Mouse (Mus musculus): ENCODE results near the gene Gemin4.

Gene Gemin4

DNA sequence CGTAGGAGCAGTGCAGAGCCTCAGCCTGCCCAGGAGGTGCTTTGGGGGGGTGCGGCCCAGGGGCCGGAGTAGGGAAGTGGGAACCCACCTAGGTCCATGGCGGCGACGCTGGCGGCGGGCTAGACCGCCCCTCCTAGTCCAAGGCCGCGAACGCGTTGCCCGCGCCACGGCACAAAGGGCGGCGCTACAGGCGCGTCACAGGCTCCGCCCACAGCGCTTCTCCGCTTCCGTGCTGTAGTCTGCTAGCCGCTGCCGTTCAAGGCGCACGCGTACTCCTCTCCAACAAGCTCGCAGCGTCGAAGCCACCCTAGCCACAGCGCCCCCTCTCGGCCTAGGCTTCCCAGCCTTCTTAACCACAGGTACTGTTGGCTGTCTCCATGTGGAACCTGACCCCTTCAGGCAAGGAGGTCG lies at the start of gene Gemin4, which contains the start of gene Dbil5:
Gemin4 (minus strand) TSS at position 275 of the 411 bp plus-strand sequence.
Dbil5 (plus strand) TSS at position 219 of the 411 bp plus-strand sequence.
- peak; percentile 93 to 96 for DNase-seq (ENCODE audit: low spot score in 2 of 2)

DNA sequence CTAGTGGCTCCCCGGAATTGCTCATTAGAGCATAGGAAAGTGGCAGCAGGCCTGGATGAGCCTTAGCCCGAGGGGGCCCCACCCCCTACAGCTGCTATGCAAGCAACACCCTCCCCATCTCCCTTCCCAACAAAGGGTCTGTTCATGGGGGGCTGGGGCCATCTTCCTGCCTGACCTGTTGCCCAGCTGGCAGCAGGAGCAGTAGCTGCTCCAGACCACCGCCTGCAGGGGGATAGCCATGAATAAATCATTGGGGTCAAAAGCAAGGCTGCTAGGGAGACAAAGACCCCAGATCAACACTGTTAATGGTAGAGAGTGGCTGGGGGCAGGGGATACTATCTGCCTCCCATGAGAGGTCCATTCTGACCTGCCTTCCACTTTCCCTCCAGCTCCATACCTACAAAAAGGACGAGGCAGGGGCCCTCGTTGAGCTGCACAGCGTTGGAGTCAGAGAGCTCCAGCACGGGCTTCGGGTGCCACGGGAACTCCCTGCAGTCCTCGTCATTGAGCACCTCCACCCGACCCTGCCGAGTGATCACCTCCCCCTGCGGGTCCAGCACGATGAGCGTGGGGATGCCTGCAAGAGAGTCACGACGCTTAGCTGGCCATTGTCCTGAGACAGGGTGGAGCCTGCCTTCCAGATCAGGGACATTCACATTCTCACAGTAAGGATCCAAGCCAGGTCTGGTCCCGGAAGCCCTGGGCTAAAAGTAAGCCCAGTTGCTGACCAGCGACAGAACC lies 45.3 kb upstream of the Gemin4 start:
- DNase-seq (ENCODE audit: low spot score in 2 of 2), result no peak

DNA sequence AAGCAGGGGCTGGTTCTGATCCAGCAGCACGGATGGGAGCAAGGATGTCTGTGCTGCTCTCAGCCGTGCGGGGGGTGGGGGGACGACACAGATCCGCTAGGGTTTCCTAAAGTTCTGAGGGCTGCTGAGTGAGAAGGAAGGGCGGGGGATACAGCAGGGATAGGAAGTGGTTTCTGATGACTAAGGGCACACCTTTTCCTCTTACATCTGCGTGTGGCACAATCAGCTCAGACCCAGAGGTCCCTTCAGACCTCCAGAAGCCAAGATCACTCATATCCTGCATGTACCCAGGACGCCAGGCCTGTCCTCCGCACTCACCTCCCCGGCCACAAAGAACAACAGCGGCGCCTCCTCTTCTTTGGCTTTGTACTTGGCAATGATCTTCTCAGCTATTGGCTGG lies 43.8 kb upstream of the Gemin4 start:
- no peak for DNase-seq (ENCODE audit: low spot score in 2 of 2)

DNA sequence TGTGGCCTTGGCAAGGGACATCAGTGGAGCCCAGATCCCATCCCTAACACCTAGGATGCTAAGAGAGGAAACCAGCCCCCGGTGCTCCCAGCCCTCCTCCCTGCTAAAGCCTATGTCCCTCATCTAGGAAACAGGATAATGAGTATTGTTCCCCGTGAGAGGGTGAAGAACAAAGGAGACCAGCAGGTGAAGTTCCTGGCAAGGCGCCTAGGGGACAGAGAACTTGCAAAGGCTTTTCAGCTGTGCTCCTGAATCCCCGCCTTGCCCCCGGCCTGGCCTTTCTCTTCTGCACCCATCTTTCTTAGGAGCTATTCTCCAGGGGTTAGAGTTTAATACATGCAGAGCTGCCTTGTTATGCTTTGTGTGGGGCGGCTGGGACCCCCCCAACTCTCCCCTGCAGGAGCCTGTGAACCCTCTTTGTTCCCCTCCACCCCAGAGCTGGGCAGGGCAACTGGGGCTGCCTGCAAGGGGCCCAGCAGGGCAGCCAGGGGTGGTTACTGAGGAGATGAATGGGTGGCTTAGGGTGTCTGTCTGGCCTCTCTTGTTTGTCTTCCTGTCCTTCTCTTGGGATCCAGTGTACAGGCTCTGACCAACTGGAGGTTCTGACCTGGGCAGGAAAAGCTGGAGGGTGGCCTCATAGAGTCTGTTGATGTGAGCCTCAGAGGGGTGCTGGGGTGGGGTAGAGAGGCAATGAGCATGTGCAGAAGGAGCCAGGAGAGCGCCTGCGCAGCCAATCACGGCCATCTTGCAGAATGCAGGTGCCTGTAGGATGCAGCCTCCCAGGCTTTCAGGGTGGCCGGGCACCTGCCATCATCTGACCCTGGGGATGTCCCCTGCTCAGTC lies 43.0 kb upstream of the Gemin4 start:
- no peak for DNase-seq (ENCODE audit: low spot score in 2 of 2)

DNA sequence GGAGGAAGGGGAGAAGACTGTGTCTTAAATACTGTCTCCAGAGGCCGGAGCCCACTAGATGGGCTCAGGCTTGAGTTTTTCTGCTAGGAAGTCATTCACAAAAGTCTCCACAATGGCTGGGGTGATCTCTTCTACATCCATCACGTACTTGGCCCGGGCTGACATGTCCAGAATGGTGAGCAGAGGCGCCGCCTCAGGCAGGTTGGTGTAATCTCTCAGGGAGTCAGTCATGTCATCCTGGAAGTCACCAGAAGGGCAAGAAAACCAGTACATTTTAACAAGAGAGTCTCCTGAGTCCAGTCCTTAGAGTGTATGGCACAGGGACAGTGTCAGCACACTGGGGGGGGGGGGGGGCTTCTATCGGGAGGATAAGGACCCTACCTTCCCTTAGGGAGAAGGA lies 41.0 kb upstream of the Gemin4 start:
- DNase-seq (ENCODE audit: low spot score in 2 of 2), result no peak

DNA sequence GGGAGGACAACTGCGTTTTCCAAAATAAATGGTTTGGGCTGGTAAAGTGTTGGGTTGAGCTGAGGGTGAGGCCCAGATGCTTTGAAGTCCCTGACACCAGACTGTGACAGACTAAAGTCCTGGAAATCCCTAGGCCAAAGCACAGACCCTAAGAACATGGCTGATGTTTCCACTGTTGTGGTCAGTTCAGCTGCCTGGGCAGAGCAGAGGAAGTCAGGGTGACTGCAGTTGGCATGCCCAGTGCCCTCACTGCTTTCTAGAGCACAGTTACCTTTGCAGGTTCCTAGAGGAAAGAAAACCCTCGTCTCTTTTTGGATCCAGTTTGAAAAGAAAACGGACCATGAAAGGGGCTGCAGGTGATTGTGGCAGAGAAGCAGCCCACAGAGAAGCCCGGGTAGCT lies 39.9 kb upstream of the Gemin4 start:
- DNase-seq (ENCODE audit: low spot score in 2 of 2), result no peak

DNA sequence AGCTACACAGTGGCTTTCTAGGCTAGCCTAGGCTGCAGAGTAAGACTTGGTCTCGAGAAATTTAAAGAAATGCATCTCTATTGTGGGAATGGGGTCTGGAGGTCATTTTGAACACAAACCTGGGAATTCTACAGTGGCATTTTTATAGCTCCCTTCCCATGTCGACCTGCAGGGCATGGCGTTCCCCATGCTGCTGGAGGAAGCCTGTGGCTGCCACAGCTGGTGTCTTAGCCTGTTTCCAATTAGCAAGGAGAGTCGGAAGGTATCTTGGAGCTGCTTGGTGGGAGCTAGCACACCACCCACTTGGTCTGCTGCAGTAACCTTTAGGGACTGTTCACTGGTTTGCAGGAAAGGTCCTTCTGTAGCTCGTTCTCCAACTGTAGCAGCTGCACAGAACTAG lies 38.7 kb upstream of the Gemin4 start:
- no peak for DNase-seq (ENCODE audit: low spot score in 2 of 2)

DNA sequence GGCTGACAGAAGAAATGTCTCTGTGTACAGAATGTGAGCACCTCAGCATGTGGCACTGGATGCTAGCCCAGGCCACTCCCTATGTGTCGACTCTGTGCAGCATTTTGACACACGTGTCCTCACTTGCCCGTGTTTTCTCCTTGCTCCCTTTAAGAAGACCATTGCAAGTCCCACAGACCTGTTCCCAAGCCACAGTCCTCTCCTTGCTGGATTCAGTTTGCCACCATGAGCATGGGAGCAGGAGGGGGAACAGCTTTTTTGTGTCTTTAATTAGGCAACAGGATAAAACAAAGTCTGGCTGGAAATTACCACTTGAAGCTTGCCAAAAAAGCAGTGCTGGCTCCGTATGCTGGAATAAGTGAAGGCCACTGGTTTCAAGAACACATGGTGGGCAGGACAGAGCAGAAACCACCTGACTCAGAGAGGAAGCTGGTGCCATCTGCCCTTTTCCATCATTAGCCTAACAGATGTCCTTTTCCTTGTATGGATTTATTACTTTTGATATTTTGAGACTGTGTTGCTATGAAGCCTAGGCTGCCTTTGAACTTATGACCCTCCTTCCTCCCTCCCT lies 38.1 kb upstream of the Gemin4 start:
- DNase-seq (ENCODE audit: low spot score in 2 of 2), result peak; percentile 24 to 27

DNA sequence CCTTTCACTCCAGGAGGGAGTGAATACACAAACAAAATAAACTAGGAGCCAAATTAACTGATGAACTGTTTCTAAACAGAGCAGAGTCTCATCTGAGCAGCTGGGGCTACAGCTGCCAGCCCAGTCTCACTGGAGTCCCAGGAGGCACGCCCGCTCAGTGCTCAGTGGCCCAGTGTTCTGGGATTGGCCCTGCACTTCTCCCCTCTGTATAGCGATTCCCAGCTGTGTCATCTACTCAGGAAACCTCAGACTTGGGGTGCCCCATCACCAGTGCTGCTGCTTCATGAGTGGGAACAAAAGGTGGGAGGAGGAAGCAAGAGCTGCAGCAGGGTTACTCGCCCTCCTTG lies 36.4 kb upstream of the Gemin4 start:
- no peak for DNase-seq (ENCODE audit: low spot score in 2 of 2)

DNA sequence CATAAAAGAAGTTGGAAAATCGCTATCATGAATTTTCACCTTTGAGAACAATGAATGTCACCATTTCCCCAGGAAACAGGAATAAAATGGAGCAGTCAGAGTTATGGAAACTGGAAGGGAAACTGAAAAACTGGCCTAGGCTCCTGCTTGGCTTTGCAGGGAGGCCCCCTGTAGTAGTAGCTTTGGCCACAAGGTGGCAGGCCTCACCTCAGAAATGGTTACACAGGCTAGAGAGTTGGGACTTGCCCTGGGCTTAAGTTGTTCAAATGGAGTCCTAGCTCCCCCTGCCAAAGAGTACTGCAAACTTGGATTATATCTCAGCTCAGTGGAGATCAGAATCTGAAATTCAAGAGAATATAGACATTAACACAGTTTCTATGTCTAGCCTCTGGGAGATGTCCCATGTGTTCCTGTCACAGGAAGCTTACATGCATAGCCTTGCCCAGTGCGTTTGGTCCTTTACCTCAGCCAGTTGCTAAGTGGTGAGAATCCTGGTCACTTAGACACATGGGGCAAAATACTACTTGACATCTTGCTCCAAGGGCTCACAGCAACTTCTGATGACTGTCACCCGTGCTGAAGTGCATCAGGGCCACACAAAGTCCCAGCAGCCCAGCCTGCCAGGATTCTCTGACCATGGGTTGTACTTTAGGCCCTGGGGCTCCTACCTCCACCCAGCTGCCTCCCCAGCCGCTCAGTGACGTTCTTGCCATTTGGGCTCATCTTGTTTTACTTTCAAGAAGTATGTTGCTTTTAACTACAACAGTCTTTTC lies 35.9 kb upstream of the Gemin4 start:
- peak; percentile 84 to 87 for DNase-seq (ENCODE audit: low spot score in 2 of 2)

DNA sequence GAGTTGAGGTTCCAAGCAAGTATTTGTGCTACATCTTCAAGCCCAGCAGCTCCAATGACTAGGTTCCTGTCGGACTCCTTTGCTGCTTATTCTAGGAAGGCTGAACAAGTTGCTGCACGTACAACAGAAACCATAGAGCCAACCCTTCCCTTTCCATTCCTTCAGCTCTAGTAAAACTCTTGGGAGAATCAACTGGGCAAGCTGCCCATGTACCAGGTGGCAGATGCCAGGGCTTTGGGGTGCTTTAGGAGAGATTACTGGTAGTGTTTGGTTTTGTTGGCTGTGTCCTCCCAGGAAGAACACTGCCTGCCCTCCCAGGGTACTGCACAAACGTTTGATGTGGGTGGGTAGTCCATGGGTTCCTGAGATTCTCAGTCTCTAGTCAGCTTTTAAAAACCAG lies 34.6 kb upstream of the Gemin4 start:
- DNase-seq (ENCODE audit: low spot score in 2 of 2), result peak in 1 of 2 experiments; percentile 29

DNA sequence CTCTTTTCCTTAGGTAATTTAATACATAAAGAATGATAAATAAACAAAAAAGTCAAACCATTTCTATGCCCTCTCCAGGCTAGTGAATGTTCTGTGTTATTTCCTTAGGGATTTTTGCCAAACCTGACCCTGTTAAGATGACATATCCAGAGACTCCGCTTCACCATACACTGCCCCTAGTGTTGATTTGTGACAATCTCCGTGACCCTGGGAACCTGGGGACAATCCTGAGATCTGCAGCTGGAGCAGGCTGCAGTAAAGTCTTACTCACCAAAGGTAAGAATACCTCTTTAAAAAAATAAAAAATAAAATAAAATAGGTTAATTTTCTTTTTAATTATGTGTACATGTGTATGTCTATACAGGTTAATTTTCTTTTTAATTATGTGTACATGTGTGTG lies 29.8 kb upstream of the Gemin4 start:
- DNase-seq (ENCODE audit: low spot score in 2 of 2), result no peak

DNA sequence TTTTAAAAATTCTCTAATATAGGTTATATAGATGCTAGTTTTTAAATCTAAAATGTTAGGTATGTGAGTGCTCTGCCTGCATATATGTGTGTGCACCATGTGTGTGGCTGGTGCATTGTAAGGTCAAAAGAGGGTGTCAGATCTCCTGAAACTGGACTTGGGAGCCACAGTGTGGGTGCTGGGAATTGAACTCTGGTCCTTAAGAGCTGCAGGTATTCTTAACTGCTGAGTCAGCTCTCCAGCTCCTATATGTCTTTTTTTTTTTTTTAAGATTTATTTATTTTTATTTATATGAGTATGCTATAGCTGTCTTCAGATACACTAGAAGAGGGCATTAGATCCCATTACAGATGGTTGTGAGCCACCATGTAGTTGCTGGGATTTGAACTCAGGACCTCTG lies 29.0 kb upstream of the Gemin4 start:
- DNase-seq (ENCODE audit: low spot score in 2 of 2), result no peak

DNA sequence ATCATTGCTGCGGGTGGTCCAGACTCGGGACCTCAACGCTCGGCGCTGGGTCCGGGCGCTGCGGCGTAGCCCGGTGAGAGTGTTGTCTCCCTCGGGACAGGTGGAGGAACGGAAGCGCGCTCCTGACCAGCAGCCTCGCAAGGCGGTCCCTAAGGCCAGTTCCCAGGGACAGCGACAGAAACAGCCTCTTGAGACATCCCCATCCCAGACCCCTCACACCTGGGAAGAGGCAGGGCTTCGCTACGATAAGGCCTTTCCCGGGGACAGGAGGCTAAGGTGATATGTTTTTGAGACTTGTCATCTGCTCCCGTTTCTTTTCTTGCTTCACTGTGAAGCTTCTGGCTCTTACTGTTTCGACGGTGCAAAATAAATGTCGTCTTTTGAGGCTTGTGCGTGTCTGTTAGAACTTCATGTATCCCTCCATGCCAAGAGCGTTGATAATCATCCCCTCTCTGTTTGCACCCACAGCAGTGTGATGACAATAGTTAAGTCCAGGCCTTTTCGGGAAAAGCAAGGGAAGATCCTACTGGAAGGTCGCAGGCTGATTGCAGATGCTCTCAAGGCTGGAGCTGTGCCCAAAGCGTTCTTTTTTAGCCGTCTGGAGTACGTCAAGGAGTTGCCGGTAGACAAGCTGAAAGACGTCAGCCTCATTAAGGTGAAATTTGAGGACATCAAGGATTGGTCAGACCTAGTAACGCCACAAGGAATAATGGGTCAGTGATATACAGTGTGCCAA lies 26.5 kb upstream of the Gemin4 start:
- no peak for DNase-seq (ENCODE audit: low spot score in 2 of 2)

DNA sequence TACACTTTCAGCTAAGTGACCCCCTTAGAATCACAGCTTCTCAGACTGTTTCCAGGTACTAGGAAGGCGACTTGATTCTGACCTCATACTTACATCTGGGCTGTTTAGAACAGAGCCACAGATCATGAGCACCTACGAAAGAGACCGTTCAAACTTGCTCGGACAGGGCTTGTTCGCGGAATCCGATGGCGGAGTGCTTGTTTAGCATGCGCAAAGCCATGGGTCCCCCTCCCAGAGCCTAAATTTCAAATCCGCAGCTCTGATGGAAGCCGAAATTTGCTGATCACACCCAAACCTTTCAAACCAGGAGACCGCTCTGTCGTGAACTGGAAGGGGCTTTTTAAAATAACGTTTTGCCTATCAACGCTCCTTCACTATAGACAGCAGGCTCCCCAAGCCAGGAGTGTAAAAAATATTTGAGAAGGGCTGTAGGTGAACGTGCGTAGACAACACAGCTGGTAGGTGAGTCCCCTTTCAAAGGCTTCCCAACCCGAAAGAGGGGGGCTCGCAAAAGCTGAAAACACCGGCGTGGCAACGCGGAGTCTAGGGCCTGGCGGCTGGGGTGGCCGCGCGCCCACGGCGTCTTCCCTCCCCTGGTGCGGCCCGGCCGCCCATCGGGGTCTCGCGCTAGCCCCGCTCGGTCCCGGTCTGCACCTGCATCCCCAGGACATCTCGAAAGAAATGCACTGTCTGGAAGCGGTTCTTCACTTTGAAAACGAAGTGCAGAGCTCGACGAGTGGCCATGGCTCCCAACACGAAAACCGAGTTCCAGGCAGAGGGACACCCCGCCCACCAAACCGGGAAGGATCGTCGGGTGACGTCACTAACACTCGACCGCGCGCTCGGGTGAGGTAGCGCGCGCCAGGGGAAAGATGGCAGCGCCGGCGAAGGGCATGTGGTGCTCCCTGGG lies 25.7 kb upstream of the Gemin4 start, which contains the start of the genes Mrm3 and Glod4:
Mrm3 (plus strand) TSS at position 815 of the 910 bp plus-strand sequence.
Glod4 (minus strand) TSS at position 825 of the 910 bp plus-strand sequence.
- peak; percentile 91 for DNase-seq (ENCODE audit: low spot score in 2 of 2)

DNA sequence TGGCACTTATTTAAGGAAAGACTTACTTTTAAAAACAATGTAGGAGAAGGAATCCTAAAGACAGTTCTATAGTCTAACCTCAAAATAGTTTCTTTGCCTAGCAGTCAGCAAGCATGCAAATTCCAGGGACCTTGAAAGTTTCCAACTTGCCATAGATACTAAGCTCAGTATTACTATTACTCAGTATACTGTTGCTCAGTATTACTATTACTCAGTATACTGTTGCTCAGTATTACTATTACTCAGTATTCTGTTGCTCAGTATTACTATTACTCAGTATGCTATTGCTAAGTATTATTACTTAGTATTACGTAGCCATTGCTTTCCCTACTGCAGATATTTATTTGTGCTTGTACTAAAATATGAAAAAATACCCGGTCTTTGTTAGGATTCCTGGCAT lies 22.3 kb upstream of the Gemin4 start:
- no peak for DNase-seq (ENCODE audit: low spot score in 2 of 2)

DNA sequence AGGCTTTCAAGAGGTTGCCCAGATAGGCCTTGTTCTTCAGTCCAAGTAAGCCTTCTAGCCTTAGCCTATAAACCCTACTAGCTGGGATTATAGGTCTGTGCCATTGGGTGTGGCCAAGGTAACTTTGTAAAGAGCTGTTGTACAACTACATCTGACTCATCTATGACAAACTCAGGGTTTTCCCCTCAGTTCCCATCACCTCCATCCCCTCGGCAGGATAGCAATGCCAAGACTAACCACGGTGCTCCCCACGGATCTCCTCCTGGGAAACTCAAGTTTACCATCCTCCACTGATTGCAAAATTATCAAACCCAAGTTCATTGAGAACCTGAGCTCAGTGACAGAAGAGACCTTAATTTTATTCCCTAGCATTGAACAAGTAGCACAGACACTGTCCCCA lies 18.7 kb upstream of the Gemin4 start:
- no peak for DNase-seq (ENCODE audit: low spot score in 2 of 2)

DNA sequence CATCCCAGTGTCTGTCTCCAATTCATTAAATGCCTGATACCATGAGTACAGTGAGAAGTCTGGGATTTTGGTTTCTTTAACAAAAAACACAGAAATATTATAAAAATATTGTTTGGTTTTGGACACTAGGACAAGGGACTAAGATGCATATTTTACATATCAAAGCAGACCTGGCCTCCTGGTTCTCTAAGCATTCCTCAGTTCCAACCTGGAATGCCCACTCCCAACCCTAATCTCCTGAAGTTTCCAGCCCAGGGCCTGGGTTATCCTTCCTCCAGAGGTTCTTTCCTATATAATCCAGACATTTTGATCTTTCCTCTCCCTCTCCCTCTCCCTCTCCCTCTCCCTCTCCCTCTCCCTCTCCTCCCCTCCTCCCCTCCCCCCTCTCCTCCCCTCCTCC lies 7.6 kb upstream of the Gemin4 start:
- no peak for DNase-seq (ENCODE audit: low spot score in 2 of 2)

DNA sequence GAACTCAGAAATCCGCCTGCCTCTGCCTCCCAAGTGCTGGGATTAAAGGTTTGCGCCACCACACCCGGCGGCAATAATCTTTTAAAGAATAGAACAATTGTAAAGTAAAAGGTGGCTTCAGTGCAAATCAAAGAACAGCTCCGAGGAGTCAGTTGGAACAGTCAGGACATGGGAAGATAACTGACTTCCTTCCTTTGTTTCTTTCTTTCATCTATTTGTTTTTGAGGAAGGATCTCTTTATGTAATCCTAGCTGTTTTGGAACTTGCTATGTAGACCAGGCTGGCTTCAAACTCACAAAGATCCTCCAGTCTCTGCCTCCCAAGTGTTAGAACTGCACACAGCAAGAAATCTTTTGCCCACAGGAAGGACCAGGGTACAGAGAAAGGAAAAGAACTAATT lies 7.2 kb upstream of the Gemin4 start:
- no peak for DNase-seq (ENCODE audit: low spot score in 2 of 2)
